Mouse (Mus musculus) heart, adult 2 months (tissue): Measurements from ENCODE around the gene Kctd6. TPM values are rescaled to one million over a fixed set of nuclear protein-coding genes. Genes with fewer than 3 reads are reported as not detected.

ENCODE experiments used
- DNase-seq, 2 experiments: peaks; one replicate each; pipeline ENCODE4 v3.0.0; 2021
- H3K27ac ChIP-seq: fragments of 200-600 bp; 2 replicates; pipeline ENCODE4 v1.8.1; 2022
- H3K27me3 ChIP-seq: fragments of 200-500 bp; 2 replicates; pipeline ENCODE4 v1.6.1; 2012; ENCODE audit warnings: mild to moderate bottlenecking, low read length, inconsistent platforms, mixed read lengths; ENCODE audit not compliant: control insufficient read depth, insufficient read depth
- H3K36me3 ChIP-seq: fragments of 200-500 bp; 2 replicates; pipeline ENCODE4 v1.6.1; 2012; ENCODE audit warnings: low read length, inconsistent platforms; ENCODE audit not compliant: control insufficient read depth, insufficient read depth
- H3K4me1 ChIP-seq: fragments of 200-500 bp; 2 replicates; pipeline ENCODE4 v1.6.1; 2011; ENCODE audit warnings: low read length; ENCODE audit not compliant: control insufficient read depth, insufficient read depth
- H3K4me3 ChIP-seq: fragments of 200-600 bp; 2 replicates; pipeline ENCODE4 v1.8.1; 2022
- H3K79me2 ChIP-seq: fragments of 200-500 bp; replicated peaks from 2 replicates; pipeline ENCODE4 v1.6.1; 2012; ENCODE audit warnings: mild to moderate bottlenecking, inconsistent platforms, low read length, moderate library complexity, mixed read lengths; ENCODE audit not compliant: control insufficient read depth, insufficient read depth
- H3K9ac ChIP-seq: fragments of 200-500 bp; 2 replicates; pipeline ENCODE4 v1.6.1; 2012; ENCODE audit warnings: low read depth, mild to moderate bottlenecking, control low read depth, inconsistent platforms, low read length, mixed read lengths
- CTCF ChIP-seq: fragments of 200-600 bp; IDR thresholded peaks from 2 replicates; pipeline ENCODE4 v1.8.1; 2022; ENCODE audit warnings: antibody characterized with exemption, mild to moderate bottlenecking, moderate library complexity
- EP300 ChIP-seq: fragments of 200-500 bp; IDR thresholded peaks from 2 replicates; pipeline ENCODE4 v1.6.1; 2011; ENCODE audit warnings: low read depth, low read length, control low read depth; ENCODE audit not compliant: insufficient read depth
- POLR2A ChIP-seq: fragments of 200-500 bp; IDR thresholded peaks from 2 replicates; pipeline ENCODE4 v1.6.1; 2011; ENCODE audit warnings: mild to moderate bottlenecking, low read depth, low read length, control low read depth; ENCODE audit not compliant: insufficient read depth
- WGBS: fragments of 180-500 bp; shearing (Covaris S2); methylation state at CpG from one replicate; pipeline ENCODE4 v1.1.7; 2018; 5-methylcytosine and 5-hydroxymethylcytosine counted together
- intact Hi-C: fragments of 180-260 bp; cut with DNase I; formaldehyde crosslinking; loops from one replicate; pipeline ENCODE4 v1.15.1; 2025
- polyA plus RNA-seq: library from polyadenylated mRNA; depleted of rRNA; stranded (reverse); fragments of >200 nt; gene quantifications from 2 replicates; pipeline ENCODE4 v1.2.3, GENCODE M21; 2012
- total RNA-seq, 2 experiments: library from RNA; stranded (reverse); gene quantifications; 2 replicates each; pipeline ENCODE4 v1.2.3; 2021

Gene Kctd6
- total and polyA plus RNA-seq, 3 experiments = 7.3 to 10.3 (median 8.4) TPM

DNA sequence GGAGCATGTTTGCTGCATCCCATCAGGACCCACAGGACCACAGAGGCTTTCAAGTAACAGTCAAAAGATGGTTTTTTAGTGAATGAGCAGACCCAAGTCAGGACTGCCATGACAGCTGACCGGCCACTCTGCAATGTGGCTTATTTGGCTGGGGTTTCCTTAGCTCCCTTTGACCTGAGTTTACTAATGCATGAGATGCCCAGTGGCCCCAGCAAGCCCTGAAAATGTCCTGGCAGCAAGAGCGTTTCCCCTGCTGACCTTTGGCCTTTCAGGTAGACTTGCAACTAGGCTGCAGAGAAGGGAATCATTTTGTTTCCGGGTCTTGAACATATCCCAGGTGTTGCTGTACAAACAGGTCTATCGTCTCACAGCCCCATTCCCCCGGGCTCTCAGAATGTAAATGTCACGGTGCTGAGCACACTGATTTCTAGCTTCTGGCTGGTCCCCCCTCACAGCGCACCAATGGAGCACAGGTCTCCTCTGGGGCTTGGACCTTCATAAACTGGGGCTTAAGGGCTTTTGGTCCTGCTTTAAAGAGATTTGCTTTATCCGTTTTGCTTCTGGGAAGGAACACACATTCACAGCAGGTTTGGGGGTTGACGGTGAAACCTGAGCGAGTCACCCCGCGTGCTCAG, 22.5 kb upstream of the Kctd6 start:
- no peak for TF ChIP-seq EP300
- 79% methylated on average over 12 of the region's 12 CpGs for WGBS
- Histone ChIP-seq H3K9ac (no peak overlapping the region), H3K27me3 (no peaks in the 10 kb centered on the region), H3K4me3 (no peak overlapping the region), H3K79me2 (no peaks in the 10 kb centered on the region), H3K36me3 (no peaks in the 10 kb centered on the region), H3K27ac (no peak overlapping the region), H3K4me1 (no peaks in the 10 kb centered on the region)
- DNase-seq = no peak
- intact Hi-C loops = no loop called here

DNA sequence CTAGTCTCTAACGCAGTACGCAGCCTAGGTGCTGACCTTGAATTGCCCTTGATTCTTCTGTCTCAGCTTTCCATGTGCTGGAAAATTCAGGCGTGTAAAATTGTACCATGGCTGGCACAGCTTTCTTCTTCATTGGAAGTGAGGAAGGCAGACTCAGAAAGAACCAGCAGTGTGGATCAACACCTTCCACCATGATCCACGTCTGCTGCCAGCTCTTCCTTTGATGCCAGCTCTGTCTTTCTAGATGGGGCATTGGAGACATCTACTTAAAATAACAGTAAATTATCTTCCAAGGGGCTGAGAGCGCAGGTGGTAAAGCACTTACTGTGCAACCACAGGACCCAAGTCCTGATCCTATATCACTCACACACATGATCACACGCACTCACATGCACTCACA, 21.2 kb upstream of the Kctd6 start:
- intact Hi-C loops = no loop called here
- H3K27ac ChIP-seq = no peak overlapping the region
- TF ChIP-seq CTCF (no peak), EP300 (no peak), POLR2A (no peak)
- H3K79me2 ChIP-seq = no peaks in the 10 kb centered on the region
- no peak overlapping the region for H3K9ac ChIP-seq
- no peak overlapping the region for H3K4me3 ChIP-seq
- no peaks in the 10 kb centered on the region for H3K36me3 ChIP-seq
- no peak for DNase-seq
- H3K4me1 ChIP-seq = no peaks in the 10 kb centered on the region
- H3K27me3 ChIP-seq = no peaks in the 10 kb centered on the region
- WGBS = 84% methylated on average over 6 of the region's 6 CpGs

DNA sequence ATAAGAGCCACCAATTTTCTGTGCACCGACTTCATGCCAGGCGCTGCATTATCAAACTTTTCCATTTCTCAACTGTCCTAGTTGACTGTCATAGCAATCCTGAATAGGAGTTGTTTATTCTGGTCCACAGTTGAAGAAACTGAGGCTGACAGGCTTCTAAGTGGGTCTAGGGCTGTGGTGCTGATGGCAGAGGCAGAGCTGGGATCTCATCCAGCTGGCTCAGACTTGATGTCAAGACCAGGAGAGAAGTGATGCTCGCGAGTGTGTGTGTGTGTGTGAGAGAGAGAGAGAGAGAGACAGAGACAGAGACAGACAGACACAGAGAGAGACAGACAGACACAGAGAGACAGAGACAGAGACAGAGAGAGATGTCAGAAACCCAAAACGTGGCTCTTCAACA, 13.2 kb upstream of the Kctd6 start:
- H3K36me3 ChIP-seq = no peaks in the 10 kb centered on the region
- H3K4me3 ChIP-seq = no peak overlapping the region
- no peak overlapping the region for H3K9ac ChIP-seq
- WGBS = 50% methylated on average over 5 of the region's 5 CpGs
- H3K27ac ChIP-seq = no peak overlapping the region
- intact Hi-C loops = no loop called here
- no peaks in the 10 kb centered on the region for H3K79me2 ChIP-seq
- TF ChIP-seq CTCF (no peak), POLR2A (no peak), EP300 (no peak)
- peak in 1 of 2 experiments; percentile 14 for DNase-seq
- H3K27me3 ChIP-seq = no peaks in the 10 kb centered on the region
- no peaks in the 10 kb centered on the region for H3K4me1 ChIP-seq

DNA sequence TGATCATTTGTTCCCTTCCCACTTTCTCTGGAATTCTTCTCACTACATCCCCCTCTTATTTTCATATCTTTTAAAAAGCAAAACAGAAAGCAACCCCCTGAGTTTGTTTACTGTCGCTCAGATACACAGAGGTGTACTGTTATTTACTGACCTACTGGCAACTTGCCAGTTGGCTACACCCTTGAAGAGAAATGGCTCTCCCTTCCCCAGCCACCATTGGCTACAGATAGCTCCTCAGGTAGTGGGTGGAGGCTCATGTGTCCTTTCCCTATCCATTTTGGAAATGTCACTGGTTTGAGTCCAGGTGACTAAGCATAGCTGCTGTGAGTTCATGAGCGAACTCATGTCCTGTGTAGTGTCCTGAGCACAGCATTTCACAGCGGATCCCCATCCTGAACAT, 12.2 kb upstream of the Kctd6 start:
- Histone ChIP-seq H3K4me1 (no peaks in the 10 kb centered on the region), H3K27me3 (no peaks in the 10 kb centered on the region), H3K4me3 (no peak overlapping the region), H3K9ac (no peak overlapping the region), H3K79me2 (no peaks in the 10 kb centered on the region), H3K36me3 (no peaks in the 10 kb centered on the region), H3K27ac (no peak overlapping the region)
- 69% methylated on average over 3 of the region's 3 CpGs for WGBS
- intact Hi-C loops = no loop called here
- no peak for DNase-seq
- TF ChIP-seq CTCF (no peak), POLR2A (no peak), EP300 (no peak)

DNA sequence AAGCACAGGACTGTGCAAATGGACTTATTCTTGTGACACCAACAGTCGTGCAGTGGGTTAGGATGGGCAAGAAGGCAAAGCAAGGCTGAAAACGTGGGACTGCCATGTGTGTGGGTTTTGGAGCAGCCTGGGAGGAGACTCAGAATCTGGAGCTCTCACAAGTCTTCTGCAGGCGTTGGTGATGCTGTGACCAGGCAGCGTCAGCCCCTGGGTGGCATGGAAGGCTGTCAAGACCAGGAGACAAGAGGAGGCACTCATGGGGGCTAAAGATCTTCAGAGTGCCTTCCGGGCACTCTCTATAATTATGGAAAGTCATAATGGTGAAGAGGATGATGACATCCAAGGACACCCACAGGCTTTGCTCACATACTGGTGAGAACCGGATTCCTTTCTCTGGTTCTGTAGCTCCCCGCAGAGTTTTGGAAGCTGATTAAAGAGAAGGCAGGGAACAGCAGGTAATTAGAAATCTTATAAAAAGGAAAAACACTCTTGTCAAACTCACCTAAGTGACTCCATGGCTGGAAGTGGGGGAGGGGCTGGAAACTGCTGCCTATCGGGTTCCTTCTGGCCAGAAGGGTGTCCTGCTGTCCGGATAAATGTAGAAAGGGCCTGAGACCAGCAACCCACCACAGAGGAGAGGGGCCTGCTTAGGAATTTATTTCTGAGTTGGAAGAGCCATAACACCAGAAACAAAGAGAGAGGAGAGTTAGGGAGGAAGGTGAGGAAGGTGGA, 7.6 kb upstream of the Kctd6 start:
- Histone ChIP-seq H3K9ac (no peak overlapping the region), H3K36me3 (no peaks in the 10 kb centered on the region), H3K4me3 (no peak overlapping the region), H3K4me1 (no peaks in the 10 kb centered on the region), H3K27ac (no peak overlapping the region), H3K79me2 (no peaks in the 10 kb centered on the region), H3K27me3 (no peaks in the 10 kb centered on the region)
- no peak for TF ChIP-seq EP300
- intact Hi-C loops = no loop called here
- DNase-seq = no peak
- WGBS = 64% methylated on average over 9 of the region's 9 CpGs

DNA sequence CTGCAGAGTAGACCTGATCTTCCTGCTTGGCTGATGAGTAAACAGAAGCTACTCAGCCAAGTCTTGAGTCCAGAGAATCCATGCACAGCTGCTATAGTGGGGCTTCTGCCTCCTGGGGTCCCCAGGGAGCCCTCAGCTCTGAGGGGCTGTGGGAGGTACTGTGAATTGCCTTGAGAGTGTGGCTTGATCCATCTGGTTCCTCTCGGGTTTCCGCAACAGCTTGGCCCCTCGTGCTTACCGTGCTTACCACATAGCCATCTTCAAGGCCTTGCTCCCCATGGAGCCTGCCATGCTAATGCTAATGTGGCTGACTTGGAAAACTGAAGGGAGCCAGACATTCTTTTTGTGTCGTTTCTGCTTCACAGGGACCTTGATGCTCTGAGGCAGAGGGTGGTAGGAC, 6.8 kb upstream of the Kctd6 start:
- Histone ChIP-seq H3K79me2 (no peaks in the 10 kb centered on the region), H3K36me3 (no peaks in the 10 kb centered on the region), H3K9ac (no peak overlapping the region), H3K4me3 (no peak overlapping the region), H3K27me3 (no peaks in the 10 kb centered on the region), H3K4me1 (no peaks in the 10 kb centered on the region), H3K27ac (no peak overlapping the region)
- no peak for DNase-seq
- intact Hi-C loops = no loop called here
- 50% methylated on average over 5 of the region's 5 CpGs for WGBS
- no peak for TF ChIP-seq EP300
- no peak for TF ChIP-seq POLR2A
- TF ChIP-seq CTCF = no peak
